Mouse (Mus musculus) fibroblast of lung, adult 2 months (primary cell): ENCODE measurements at regions not wholly inside any gene's neighbourhood (a gene's known extent, or its start where the extent isn't known, plus 50 kb on each side); places are given as distances from the start of the nearest gene placed in this dataset.

Source experiments
- DNase-seq: peaks from one replicate; pipeline ENCODE4 v3.0.0-alpha.2; 2011; ENCODE audit warnings: low read depth

- DNase-seq: peak; percentile 46
Measured at GRCm38 (mm10) chr13:32541611-32542010, 203.1 kb upstream of the Gmds start.

DNA sequence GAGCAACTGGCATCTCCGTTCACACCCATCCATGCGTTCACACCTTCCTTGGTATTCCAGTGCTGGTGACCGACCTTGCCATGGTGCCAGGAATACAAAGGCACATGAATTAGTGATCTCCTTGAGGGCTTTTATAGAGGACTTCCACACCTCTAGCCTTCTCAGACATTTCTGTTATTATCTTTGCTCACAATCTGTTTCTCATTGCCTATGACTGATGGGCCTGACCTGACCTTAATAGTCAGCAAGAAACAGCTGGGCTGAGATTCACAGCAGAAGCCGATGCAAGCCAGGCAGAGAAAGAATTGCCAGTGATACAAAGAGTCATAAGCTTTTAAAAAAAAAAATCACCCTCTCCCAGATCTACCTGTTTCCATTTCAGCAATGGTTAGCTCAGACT, 197.7 kb upstream of the Gmds start:
- DNase-seq: no peak

DNA sequence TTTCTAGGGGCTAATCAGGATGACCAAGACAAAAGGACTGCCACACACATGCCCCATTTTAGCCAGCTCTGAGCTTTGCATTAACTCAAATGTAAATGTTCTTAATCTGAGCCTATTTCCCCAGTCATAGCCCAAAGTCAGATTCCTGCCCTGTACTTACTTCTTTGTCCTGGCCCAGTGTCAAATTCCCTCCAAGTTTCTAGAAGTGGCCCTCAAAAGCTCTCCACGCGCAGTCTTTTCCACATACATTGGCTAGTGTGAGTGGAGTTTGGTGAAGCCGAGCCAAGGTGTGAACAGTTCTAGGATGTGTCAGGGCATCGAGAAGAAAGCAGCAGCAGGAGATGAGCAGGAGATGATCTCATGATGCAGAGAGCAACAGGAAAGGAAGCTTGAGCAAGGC, 197.1 kb upstream of the Gmds start:
- DNase-seq: no peak

DNA sequence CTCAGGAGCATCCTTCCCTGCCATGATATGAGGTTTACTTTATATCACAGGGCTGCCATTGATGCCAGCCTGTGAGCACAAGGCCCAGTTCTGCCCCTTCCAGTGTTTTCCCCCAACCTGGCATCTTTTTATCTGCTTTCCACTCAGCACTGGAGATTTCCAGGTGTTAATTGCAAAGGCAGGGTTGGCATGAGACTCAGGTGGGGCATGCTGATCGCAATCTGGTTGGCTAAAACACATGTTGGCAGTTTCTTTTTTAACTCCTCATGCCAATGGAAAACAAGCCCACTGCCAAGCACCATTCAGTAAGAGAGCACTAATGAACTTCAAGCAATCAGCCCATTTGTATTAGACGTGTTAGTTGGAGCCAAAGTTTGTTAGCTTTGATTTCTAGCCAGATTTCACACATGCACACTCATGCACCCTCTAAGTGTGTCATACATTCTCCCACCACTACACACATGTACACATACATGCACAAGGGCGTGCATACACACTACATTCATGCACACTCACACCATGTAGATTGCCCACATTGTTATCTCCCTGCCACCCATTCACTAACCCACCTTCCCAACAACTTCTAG, 192.5 kb upstream of the Gmds start:
- no peak for DNase-seq

GRCm38 (mm10) chr13:32518611-32519344, 180.2 kb upstream of the Gmds start:
- peak; percentile 70 for DNase-seq

- no peak for DNase-seq
Measured at GRCm38 (mm10) chr13:32517514-32517913, 179.0 kb upstream of the Gmds start.

GRCm38 (mm10) chr13:32509231-32510023, 170.9 kb upstream of the Gmds start:
- peak; percentile 90 for DNase-seq

- no peak for DNase-seq
Measured at GRCm38 (mm10) chr13:32508447-32508846, 169.9 kb upstream of the Gmds start.

- DNase-seq: no peak
Measured at GRCm38 (mm10) chr13:32507825-32508224, 169.3 kb upstream of the Gmds start.

- no peak for DNase-seq
Measured at GRCm38 (mm10) chr13:32498205-32498790, 159.8 kb upstream of the Gmds start.

GRCm38 (mm10) chr13:32496263-32496662, 157.7 kb upstream of the Gmds start:
- no peak for DNase-seq

DNA sequence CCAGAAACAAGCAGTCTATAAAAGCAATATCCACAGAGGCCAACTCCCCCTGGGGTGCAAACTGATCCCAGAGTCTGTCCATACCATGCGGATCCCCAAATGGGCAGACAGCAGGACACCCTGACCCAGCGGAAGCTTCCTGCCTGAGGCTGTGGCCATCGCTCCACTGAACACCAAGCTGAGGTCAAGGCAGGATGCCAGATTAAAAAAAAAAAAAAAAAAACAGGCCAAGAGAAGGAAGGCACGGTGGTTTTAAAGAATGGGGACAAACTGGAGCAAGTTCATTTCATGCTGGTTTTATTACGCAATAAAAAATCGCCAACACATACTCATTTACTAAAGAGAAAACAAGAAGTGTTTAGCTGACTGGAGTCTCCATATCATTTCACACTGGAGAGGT, 156.5 kb upstream of the Gmds start:
- peak; percentile 71 for DNase-seq

DNA sequence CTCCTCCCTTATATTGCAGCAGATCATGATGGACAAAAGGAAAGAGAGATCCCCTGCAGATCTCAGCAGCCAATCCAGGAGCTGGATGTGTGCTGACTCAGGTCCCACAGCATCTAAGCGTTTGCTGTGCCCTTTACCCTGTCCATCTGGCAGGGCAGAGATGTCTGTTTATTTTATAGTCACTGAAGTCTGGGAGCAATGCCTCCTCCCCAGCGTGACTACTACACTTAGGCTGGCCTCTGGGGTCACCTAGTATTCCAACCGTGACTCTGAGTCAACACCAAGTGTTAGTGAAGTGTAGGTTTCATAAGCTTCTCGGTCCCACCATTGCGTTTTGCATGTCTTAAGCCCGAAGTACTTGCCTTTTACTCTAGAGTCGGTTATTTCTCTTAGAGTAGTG, 155.3 kb upstream of the Gmds start:
- no peak for DNase-seq

GRCm38 (mm10) chr13:32493309-32493708, 154.8 kb upstream of the Gmds start:
- DNase-seq: peak; percentile 72

DNA sequence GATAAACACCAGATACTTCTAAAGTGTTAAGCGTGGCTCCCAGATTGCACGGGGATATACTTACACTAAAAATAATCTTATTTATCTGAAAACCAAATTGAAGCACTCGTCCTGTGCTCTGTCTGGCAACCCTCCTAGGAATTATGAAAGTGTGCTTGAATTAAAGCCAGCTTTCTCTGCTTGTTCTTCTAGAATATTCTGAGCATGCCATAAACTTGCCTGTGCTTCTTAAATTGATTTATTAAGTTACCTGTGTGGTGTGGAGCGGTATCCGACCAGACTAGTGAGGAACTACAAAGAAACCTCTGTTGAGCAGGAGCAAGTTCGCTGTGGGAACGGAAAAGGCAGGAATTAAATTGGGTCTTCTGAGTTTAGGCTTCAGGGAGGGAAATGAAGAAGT, 154.0 kb upstream of the Gmds start:
- DNase-seq: peak; percentile 59

- DNase-seq: no peak
Measured at GRCm38 (mm10) chr13:32481444-32482058, 143.0 kb upstream of the Gmds start.

DNA sequence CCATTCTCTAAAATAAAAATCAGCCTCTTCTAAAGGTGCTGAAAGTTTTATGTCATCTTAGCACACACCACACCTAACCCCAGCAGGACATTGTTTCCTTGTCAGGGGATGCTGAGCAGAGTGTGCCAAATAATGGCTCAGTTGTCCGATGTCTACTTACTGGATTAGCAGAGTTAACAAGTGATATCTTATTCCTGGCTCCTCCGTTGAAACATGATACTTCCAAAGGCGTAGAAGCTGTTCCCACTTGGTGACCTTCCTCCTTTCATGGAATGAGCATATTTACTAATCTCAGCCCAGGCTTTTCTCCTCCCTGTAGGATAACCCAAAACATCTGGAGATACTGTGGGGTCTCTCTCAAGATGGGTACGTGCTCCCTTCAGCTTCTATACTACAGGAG, 141.5 kb upstream of the Gmds start:
- DNase-seq: no peak

- DNase-seq: peak; percentile 61
Measured at GRCm38 (mm10) chr13:32479118-32479818, 140.7 kb upstream of the Gmds start.

DNA sequence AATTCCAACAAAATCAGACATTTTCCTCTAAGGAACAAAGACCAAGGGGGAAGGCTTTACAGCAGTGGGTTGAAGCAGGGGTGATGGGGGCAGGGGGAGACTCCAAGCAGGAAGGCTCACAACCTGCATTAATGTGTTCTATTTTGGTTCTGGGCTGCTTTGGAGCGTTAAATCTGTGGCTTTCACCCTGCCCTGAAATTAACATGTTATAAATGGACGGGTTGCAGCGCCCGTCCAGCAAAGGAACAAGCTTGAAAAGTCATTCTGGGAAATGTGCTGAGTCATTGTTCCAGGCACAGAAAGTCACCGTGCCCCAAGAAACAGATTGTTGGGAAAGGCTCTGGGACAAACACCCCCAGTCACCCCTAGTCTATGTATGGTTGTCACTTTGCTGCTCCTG, 127.2 kb upstream of the Gmds start:
- peak; percentile 53 for DNase-seq

GRCm38 (mm10) chr13:32465041-32465682, 126.6 kb upstream of the Gmds start:
- no peak for DNase-seq
